Mouse (Mus musculus): Measurements from ENCODE around the gene Fitm1.

DNA sequence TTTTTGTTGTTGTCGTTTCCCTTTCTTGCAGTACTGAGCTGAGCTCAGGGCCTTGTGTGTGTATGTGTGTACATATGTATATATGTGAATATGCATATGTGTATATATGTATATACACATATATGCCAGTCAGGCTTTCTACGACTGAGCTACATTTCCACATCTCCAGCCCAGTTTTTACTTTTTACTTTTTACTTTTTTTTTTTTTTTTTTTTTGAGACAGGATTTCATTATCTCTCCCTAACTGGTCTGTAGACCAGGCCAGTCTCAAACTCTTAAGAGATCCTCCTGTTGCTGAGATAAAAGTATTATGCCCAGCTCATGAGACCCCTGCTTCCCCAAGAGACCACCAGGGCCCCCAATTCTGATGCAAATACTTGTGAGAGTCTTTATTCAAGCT, 41.4 kb downstream of the Fitm1 start:
- TF ChIP-seq POLR2A (IDR thresholded peaks at IDR 0.05; ENCODE audit: extremely low read depth, insufficient read depth, low read length) (no peak), CTCF (IDR thresholded peaks at IDR 0.05; ENCODE audit: extremely low read depth, insufficient read depth, low read length) (no peak)
